Mouse (Mus musculus) limb, embryonic 12.5 days (tissue): ENCODE measurements around the gene Myo18b. TPM values are rescaled to one million over a fixed set of nuclear protein-coding genes. Genes with fewer than 3 reads are reported as not detected.

Experiments used
- ATAC-seq: fragments of 200-750 bp; cut with Nextera tagmentation; 2 replicates; pipeline ENCODE4 v1.8.0; 2017; ENCODE audit warnings: low read depth, moderate TSS enrichment; ENCODE audit not compliant: insufficient number of reproducible peaks, insufficient read depth, low FRiP score, low TSS enrichment
- H3K27ac ChIP-seq: fragments of 300-500 bp; sonication (generic); 2 replicates; pipeline ENCODE4 v1.5.1; 2016; ENCODE audit warnings: mild to moderate bottlenecking, moderate library complexity
- H3K27me3 ChIP-seq: fragments of 300-500 bp; sonication (generic); 2 replicates; pipeline ENCODE4 v1.6.1; 2016; ENCODE audit warnings: mild to moderate bottlenecking, moderate library complexity
- H3K36me3 ChIP-seq: fragments of 300-500 bp; sonication (generic); 2 replicates; pipeline ENCODE4 v1.6.1; 2016; ENCODE audit warnings: mild to moderate bottlenecking, moderate library complexity
- H3K4me1 ChIP-seq: fragments of 300-500 bp; sonication (generic); replicated peaks from 2 replicates; pipeline ENCODE4 v1.6.1; 2016
- H3K4me2 ChIP-seq: fragments of 300-500 bp; sonication (generic); 2 replicates; pipeline ENCODE4 v1.6.1; 2016; ENCODE audit warnings: mild to moderate bottlenecking, moderate library complexity
- H3K4me3 ChIP-seq: fragments of 300-500 bp; sonication (generic); replicated peaks from 2 replicates; pipeline ENCODE4 v1.5.1; 2016; ENCODE audit warnings: mild to moderate bottlenecking
- H3K9ac ChIP-seq: fragments of 300-500 bp; sonication (generic); replicated peaks from 2 replicates; pipeline ENCODE4 v1.6.1; 2016; ENCODE audit warnings: mild to moderate bottlenecking, moderate library complexity
- H3K9me3 ChIP-seq: fragments of 300-500 bp; sonication (generic); 2 replicates; pipeline ENCODE4 v1.6.1; 2016; ENCODE audit warnings: mild to moderate bottlenecking, moderate library complexity
- WGBS: fragments of 180-500 bp; shearing (Covaris S2); methylation state at CpG from one replicate; pipeline ENCODE4 v1.1.7; 2016; 5-methylcytosine and 5-hydroxymethylcytosine counted together
- polyA plus RNA-seq: library from polyadenylated mRNA; unstranded; fragments of >200 nt; fragmentation: Nextera tagmentation; extraction: Ambion mirVana; gene quantifications from 2 replicates; pipeline ENCODE4 v1.2.1, GENCODE M21; 2016

The Myo18b gene
- polyA plus RNA-seq, 1 experiment from 2014 or later = 1.5 TPM

DNA sequence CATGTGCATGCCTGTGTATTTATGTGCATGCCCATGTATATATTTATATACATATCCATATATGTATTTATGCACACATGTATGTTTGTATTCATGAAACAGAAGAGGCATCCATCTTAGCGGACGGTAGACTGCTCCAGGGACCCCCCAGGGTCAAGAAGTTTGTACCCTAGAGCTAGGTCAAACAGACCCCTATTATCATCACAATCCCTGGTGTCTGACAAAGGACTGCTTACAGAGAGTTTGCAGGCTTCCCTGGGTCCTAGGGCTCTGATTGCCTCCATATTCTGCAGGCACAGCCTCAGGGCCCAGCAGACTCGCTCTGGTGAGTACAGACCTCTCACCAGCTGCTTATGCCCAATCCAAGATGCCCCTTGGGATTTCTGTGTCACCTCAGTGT, 51.7 kb downstream of the Myo18b start:
- WGBS = 83% methylated on average over 3 of the region's 3 CpGs
- H3K36me3 ChIP-seq = no peaks in the 10 kb centered on the region
- peaks cover 20% of the 10 kb centered on the region for H3K27me3 ChIP-seq
- H3K4me3 ChIP-seq = no peak overlapping the region
- no peak overlapping the region for H3K9ac ChIP-seq
- peaks cover 14% of the 10 kb centered on the region for H3K4me1 ChIP-seq
- no peaks in the 10 kb centered on the region for H3K9me3 ChIP-seq
- ATAC-seq = no peak
- H3K27ac ChIP-seq = no peak overlapping the region
- no peak overlapping the region for H3K4me2 ChIP-seq

DNA sequence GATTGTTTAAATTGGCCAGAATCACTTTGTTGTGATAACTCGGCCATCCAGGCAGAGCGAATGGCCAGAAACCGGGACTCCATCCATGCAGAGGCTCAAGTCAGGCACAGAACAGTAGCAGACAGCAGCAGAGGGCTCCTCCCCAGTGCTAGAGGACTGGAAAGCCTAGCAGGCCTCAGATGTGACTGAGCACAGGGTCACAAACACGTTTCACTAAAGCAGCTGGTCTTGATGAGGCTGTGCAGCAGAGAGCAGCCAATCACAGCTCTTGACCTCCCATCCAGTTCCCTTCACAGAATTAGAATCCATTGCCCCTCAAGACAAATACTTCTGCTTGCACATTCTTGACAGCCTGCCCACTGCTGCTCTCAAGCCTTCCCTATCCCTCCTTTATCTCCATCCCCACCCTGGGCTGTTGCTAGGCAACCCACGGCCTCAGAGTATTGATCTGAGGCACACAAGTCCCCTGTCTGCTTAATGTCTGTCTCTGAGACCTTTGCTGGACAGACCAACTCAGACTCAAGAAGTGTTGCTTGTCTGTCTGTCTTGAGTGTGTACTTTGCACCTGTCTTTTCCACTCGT, 52.4 kb downstream of the Myo18b start:
- no peak overlapping the region for H3K4me2 ChIP-seq
- ATAC-seq = no peak
- H3K4me1 ChIP-seq = peaks cover 7% of the 10 kb centered on the region
- no peaks in the 10 kb centered on the region for H3K9me3 ChIP-seq
- H3K9ac ChIP-seq = no peak overlapping the region
- peaks cover 20% of the 10 kb centered on the region for H3K27me3 ChIP-seq
- H3K36me3 ChIP-seq = no peaks in the 10 kb centered on the region
- no peak overlapping the region for H3K27ac ChIP-seq
- WGBS = 58% methylated on average over 6 of the region's 6 CpGs
- no peak overlapping the region for H3K4me3 ChIP-seq

DNA sequence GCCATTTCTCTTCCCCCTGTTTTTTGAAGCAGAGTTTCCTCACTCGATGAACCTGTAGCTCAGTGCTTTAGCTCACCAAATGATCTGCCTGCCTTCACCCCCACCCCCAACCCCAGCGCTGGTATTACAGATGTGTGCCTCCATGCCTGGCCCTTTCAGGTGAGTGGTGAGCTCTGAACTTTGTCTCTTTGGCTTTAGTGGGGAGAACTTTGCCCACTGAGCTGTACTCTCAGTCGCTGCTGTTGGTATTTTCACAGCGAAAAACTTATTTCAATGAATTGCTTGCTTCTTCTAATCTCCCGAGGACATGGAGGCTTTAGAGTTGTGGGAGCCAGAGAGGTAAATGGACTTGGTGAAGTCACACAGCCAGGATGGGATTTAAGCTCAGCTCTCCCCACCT, 53.5 kb downstream of the Myo18b start:
- H3K27me3 ChIP-seq = peaks cover 9% of the 10 kb centered on the region
- 85% methylated on average over 5 of the region's 5 CpGs for WGBS
- H3K9ac ChIP-seq = no peak overlapping the region
- H3K36me3 ChIP-seq = no peaks in the 10 kb centered on the region
- no peaks in the 10 kb centered on the region; the same call in 1 of the 2 replicates for H3K4me1 ChIP-seq
- H3K4me3 ChIP-seq = no peak overlapping the region
- H3K27ac ChIP-seq = no peak overlapping the region
- no peaks in the 10 kb centered on the region for H3K9me3 ChIP-seq
- ATAC-seq = no peak
- no peak overlapping the region for H3K4me2 ChIP-seq

DNA sequence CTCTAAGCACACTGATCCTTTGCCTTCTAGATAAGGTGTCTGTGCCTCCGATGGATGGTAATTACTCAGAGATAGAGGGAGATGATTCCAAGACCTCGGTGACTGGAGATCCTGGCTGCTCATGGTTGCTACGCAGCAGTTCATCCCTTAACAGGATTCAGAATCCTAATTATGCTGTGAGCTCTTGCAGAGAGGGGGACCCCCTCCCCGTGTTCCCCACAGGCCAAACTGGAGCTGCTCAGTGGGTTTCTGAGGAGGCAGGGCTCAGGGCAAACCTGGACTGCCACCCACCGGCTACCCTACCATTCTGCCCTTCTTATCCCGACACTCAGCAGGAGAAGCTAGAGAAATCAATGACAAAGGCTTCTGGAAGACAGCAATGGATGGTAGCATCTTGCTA, 54.3 kb downstream of the Myo18b start:
- H3K4me3 ChIP-seq = no peak overlapping the region
- no peak overlapping the region for H3K27ac ChIP-seq
- H3K36me3 ChIP-seq = no peaks in the 10 kb centered on the region
- no peak overlapping the region for H3K4me2 ChIP-seq
- no peaks in the 10 kb centered on the region for H3K9me3 ChIP-seq
- no peak overlapping the region for H3K9ac ChIP-seq
- no peak for ATAC-seq
- H3K27me3 ChIP-seq = peaks cover under 1% of the 10 kb centered on the region; the same call in 1 of the 2 replicates
- H3K4me1 ChIP-seq = no peaks in the 10 kb centered on the region
- WGBS = 61% methylated on average over 6 of the region's 6 CpGs

DNA sequence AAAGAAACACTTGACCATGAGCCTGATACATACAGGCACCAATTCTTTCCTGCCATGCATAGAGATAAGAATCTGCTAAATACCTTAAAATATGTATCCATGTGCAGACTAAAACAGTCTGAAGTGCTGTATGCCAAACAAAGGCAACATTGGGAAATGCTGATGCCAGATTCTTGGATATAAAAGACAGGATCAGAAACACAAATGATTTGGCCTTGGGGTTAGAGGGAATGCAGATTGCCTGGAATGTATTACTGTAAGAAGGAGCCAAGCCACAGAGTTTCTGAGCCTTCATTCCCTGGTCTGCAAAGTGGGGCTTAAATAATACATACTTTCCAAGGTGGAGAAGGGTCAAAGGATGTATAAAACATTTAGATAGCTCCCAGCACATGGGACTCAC, 61.3 kb downstream of the Myo18b start:
- Histone ChIP-seq H3K27me3 (no peaks in the 10 kb centered on the region; the same call in 1 of the 2 replicates), H3K36me3 (no peaks in the 10 kb centered on the region), H3K9ac (no peak overlapping the region), H3K27ac (no peak overlapping the region), H3K9me3 (no peaks in the 10 kb centered on the region), H3K4me3 (no peak overlapping the region), H3K4me1 (0 out of 2 replicates have a peak, but pooled peaks cover 11% of the 10 kb centered on the region), H3K4me2 (no peak overlapping the region)
- no peak for ATAC-seq

DNA sequence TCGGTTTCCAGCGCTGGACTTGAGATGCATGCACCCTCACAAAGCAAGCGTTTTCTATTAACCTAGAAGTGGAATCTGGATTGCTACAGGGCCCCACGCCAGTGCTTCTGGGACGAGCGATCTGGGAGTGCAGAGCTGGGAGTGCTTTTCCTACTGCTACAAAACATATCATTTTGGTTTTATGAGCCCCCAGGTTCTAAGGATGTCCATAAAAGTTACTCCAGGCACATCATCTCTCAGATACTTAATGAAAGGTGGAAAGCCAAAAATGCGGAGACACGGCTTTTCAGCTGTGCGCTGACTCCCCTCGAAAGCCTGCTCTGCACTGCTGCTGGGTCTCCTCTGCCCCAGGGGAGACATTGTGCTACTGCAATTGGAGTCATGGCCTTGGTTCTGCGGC, 62.3 kb downstream of the Myo18b start:
- Histone ChIP-seq H3K27me3 (no peaks in the 10 kb centered on the region; the same call in 1 of the 2 replicates), H3K4me1 (0 out of 2 replicates have a peak, but pooled peaks cover 11% of the 10 kb centered on the region), H3K36me3 (no peaks in the 10 kb centered on the region), H3K9ac (no peak overlapping the region), H3K9me3 (no peaks in the 10 kb centered on the region), H3K4me2 (no peak overlapping the region), H3K4me3 (no peak overlapping the region), H3K27ac (0 out of 2 replicates have a peak overlapping the region, but pooled peaks have one; percentile 29)
- no peak for ATAC-seq
- 53% methylated on average over 11 of the region's 11 CpGs for WGBS

DNA sequence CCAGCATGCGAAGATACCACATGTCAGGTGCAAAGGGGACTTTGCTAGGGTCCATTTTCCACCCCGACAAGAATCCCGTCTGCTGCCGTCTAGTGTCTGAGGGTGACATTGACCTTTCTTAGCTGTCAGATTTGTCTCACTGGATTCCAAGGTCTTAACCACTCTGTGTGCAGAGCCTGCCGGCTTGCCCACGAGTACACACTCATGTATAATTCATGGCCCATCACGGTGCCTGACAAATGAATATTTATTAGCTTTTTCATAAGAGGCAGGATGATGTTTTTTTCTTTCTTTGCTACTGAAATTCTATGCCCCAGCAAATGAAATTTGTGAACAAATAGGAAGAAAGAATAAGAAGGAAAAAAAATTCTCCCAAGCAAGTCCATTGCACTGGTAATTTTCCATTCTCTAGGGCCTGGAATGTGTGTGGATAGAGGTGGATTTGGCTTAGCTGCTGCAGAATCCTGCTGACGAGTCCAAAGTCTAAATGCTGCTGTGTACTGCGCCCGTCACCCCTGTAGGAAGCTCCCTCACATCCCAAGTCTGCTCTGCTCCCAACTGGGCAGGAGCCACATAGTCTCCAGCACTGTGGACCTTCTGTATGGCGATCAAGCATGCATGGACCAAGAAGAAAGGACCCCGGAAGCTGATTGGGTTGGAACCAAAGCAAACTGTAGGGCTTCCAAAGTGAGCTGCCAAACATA, 70.9 kb downstream of the Myo18b start:
- no peak overlapping the region for H3K4me3 ChIP-seq
- no peaks in the 10 kb centered on the region for H3K4me1 ChIP-seq
- ATAC-seq = no peak
- H3K9ac ChIP-seq = no peak overlapping the region
- no peaks in the 10 kb centered on the region for H3K36me3 ChIP-seq
- WGBS = 78% methylated on average over 12 of the region's 12 CpGs
- H3K27me3 ChIP-seq = no peaks in the 10 kb centered on the region; the same call in 1 of the 2 replicates
- no peak overlapping the region for H3K27ac ChIP-seq
- H3K4me2 ChIP-seq = no peak overlapping the region
- H3K9me3 ChIP-seq = no peaks in the 10 kb centered on the region

DNA sequence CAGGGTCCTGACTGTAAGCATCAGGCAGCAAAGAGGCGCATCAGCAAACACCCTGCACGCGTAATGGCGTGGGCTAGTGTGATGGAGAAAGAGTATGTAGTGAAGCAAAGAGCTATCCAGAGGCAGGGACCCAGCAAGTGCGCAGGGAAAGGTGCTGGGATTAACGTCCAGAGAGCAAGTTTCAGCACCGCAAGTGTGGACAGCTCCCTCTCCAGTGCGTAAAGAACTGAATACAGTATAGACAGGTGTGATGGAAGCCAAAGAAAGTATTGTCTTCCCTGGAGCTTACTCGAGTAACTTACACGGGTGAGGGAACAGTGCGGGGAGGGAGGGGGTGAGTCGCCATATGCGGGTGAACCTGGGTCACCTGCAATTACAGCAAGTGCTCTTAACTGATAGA, 71.8 kb downstream of the Myo18b start:
- no peak for ATAC-seq
- H3K4me3 ChIP-seq = no peak overlapping the region
- 38% methylated on average over 13 of the region's 13 CpGs for WGBS
- no peaks in the 10 kb centered on the region for H3K4me1 ChIP-seq
- no peak overlapping the region for H3K4me2 ChIP-seq
- no peak overlapping the region for H3K9ac ChIP-seq
- no peaks in the 10 kb centered on the region for H3K36me3 ChIP-seq
- no peaks in the 10 kb centered on the region for H3K9me3 ChIP-seq
- no peaks in the 10 kb centered on the region; the same call in 1 of the 2 replicates for H3K27me3 ChIP-seq
- H3K27ac ChIP-seq = no peak overlapping the region

DNA sequence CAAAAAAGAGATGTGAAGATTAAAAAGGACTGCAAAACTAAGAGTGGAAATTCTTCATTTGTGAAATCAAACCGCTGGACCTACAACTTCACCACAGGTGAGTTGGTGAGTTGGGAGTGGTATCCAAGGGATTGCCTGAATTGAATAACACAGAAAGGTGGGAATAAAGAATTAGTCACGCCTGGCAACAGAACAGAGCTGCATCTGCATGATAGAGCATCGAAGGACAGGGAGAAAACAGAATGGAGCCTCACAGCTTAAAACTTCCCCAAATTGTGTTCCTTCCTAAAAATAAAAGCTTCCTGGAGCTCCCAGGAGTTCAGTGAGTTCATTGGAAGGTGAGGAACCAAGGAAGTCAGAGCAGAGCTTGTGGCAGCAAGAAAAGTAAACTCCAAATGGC, 73.7 kb downstream of the Myo18b start:
- Histone ChIP-seq H3K4me1 (no peaks in the 10 kb centered on the region), H3K9me3 (no peaks in the 10 kb centered on the region), H3K27me3 (no peaks in the 10 kb centered on the region; the same call in 1 of the 2 replicates), H3K4me2 (no peak overlapping the region), H3K36me3 (no peaks in the 10 kb centered on the region), H3K27ac (no peak overlapping the region), H3K4me3 (no peak overlapping the region), H3K9ac (no peak overlapping the region)
- whole genome bisulfite sequencing = 65% methylated on average over 3 of the region's 3 CpGs
- no peak for ATAC-seq

DNA sequence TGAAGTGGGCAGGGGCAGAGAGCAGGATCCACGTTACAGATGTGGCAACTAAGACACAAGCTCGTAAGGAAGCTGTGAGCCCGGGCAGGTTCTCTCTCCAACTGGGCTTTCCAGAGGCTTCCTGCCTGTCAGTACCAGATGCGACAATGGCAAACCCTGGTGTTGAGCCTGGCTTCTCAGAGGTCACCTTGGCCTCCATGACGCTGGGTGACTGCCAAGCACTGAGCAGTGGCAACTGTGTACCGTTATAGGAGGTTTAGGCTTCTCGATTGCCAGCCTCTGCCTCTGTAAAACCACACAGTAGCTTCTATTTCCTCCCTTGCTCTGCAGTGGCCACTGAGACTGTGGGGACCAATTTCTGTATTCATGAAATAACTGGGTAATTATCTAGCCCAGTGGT, 81.1 kb downstream of the Myo18b start:
- WGBS = 82% methylated on average over 7 of the region's 7 CpGs
- ATAC-seq = no peak

DNA sequence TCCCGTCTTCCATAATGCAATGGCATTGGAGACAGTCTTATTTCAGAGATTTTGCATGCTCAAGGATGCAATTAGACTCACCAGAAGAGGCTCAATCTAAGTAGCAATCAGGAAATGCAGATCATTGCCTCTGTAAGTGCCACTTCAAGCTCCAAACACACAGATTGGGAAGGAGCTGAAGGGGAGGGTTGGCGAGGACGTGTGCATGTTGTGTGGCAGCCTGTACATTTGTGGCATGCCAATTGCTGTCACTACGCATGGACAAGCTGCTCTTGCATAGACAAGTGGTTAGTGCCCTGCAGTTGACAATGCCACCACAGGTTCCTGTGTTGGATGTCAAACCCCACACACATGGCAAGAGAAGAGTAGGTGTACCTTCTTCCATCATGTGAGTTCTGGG, 88.5 kb downstream of the Myo18b start:
- no peak for ATAC-seq

More for the DNA sequence above, 81.1 kb downstream of the Myo18b start:
- Histone ChIP-seq H3K4me2 (no peak overlapping the region), H3K9me3 (no peaks in the 10 kb centered on the region), H3K4me1 (no peaks in the 10 kb centered on the region), H3K36me3 (no peaks in the 10 kb centered on the region), H3K27me3 (no peaks in the 10 kb centered on the region), H3K4me3 (no peak overlapping the region), H3K27ac (no peak overlapping the region), H3K9ac (no peak overlapping the region)

DNA sequence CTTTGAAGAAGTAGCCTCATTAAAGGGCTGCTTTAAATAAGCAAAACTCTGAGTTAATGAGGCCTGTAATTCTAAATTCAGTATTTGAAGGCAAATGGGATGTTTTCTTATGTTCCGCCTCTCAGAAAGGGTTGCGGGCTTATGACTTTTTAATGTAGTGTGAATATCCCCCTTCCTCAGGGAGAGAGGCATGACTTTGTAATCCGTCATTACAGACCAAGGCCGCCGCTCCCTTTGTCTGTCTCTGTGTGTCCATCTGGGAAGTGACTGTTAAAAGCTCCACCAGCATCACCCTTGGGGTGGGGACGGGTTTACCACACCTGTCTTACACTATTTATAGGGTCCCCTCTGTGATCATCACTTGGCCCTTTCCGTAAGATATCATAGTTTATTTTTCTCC, 100.1 kb downstream of the Myo18b start:
- H3K9me3 ChIP-seq = no peaks in the 10 kb centered on the region
- H3K27me3 ChIP-seq = no peaks in the 10 kb centered on the region
- H3K4me2 ChIP-seq = no peak overlapping the region
- 71% methylated on average over 7 of the region's 7 CpGs for WGBS
- no peak overlapping the region for H3K9ac ChIP-seq
- no peak for ATAC-seq
- no peaks in the 10 kb centered on the region for H3K36me3 ChIP-seq
- no peak overlapping the region for H3K27ac ChIP-seq
- H3K4me3 ChIP-seq = no peak overlapping the region
- H3K4me1 ChIP-seq = no peaks in the 10 kb centered on the region

More for the DNA sequence above, 88.5 kb downstream of the Myo18b start:
- no peak overlapping the region for H3K4me2 ChIP-seq
- H3K27ac ChIP-seq = no peak overlapping the region
- H3K27me3 ChIP-seq = no peaks in the 10 kb centered on the region
- H3K36me3 ChIP-seq = no peaks in the 10 kb centered on the region
- no peak overlapping the region for H3K4me3 ChIP-seq
- H3K9ac ChIP-seq = no peak overlapping the region
- no peaks in the 10 kb centered on the region for H3K4me1 ChIP-seq
- 90% methylated on average over 4 of the region's 4 CpGs for WGBS
- H3K9me3 ChIP-seq = no peaks in the 10 kb centered on the region
